Mouse (Mus musculus): ENCODE data around the gene Cyp3a59.
"Not testable (repeated sequence)": the region's sequence is repeated elsewhere in the genome, so short reads cannot be mapped to it uniquely, and the experiment has no call there.

Cyp3a59 gene

GRCm38 (mm10) chr5:146078945-146079344 is at the start of gene Cyp3a59:
Gene Cyp3a59 (plus strand): TSS chr5:146079257.
- DNase-seq (ENCODE audit: low spot score in 2 of 2) = not testable (repeated sequence)

- DNase-seq (ENCODE audit: low spot score in 2 of 2) = no peak
These were observed 9.0 kb upstream of the Cyp3a59 start for GRCm38 (mm10) chr5:146070099-146070498.

GRCm38 (mm10) chr5:146147903-146148302 is 68.8 kb downstream of the Cyp3a59 start:
- no peak for DNase-seq (ENCODE audit: low spot score in 2 of 2)

GRCm38 (mm10) chr5:146150454-146150853 is 71.4 kb downstream of the Cyp3a59 start:
- DNase-seq (ENCODE audit: low spot score in 2 of 2) = no peak

GRCm38 (mm10) chr5:146158326-146158725 is 79.3 kb downstream of the Cyp3a59 start:
- DNase-seq (ENCODE audit: low spot score in 2 of 2) = not testable (repeated sequence)

- not testable (repeated sequence) for DNase-seq (ENCODE audit: low spot score in 2 of 2)
These were observed 81.4 kb downstream of the Cyp3a59 start, which contains the start of gene Gm5565 for GRCm38 (mm10) chr5:146160439-146160838. Gene Gm5565 (minus strand): TSS chr5:146160539.
